Mouse (Mus musculus) lung, postnatal 36 days (tissue): ENCODE measurements at regions not wholly inside any gene's neighbourhood (a gene's known extent, or its start where the extent isn't known, plus 50 kb on each side); places are given as distances from the start of the nearest gene placed in this dataset.

Experiments used
- DNase-seq: peaks from one replicate; pipeline ENCODE4 v3.0.0; 2022; ENCODE audit warnings: mixed read lengths

DNA sequence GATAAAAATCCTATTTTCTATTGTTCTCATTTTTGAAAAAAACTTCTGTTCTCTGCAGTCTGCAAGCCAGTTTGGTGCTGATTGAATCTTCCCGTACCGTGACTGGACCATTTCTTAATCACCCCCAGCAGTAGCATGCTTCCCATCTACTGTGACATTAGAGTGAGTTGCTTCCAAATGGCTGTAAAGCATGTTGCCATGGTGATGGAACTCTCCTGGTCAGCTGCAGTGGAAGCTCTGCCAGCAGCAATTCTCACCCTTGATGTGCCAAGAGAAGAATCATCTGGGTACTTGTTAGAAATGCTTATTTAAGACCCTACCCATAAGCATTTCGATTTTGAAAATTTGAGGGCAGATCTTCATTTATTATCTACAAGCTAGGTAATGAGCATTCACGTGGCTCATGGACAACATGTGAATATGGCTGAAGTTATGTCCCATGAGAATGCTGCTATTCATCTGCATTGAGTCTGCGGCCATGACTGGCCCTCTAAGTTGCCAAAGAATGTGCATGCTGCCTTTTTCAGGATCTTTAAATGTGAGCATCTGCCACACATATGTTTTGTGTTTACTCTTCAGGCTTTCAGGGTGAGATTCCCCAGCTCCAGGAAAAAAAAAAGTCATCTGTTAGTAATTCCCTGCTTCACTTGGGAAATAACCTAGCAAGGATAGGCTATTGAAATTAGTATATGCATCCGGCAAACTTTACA lies 62.8 kb downstream of the H2al1n start:
- DNase-seq, result no peak

- no peak for DNase-seq
Observed at GRCm38 (mm10) chrX:14279312-14279711, 68.4 kb downstream of the H2al1n start.

GRCm38 (mm10) chrX:14279736-14280135 lies 68.8 kb downstream of the H2al1n start:
- no peak for DNase-seq

GRCm38 (mm10) chrX:14294890-14295289 lies 83.9 kb downstream of the H2al1n start:
- DNase-seq, result no peak

DNA sequence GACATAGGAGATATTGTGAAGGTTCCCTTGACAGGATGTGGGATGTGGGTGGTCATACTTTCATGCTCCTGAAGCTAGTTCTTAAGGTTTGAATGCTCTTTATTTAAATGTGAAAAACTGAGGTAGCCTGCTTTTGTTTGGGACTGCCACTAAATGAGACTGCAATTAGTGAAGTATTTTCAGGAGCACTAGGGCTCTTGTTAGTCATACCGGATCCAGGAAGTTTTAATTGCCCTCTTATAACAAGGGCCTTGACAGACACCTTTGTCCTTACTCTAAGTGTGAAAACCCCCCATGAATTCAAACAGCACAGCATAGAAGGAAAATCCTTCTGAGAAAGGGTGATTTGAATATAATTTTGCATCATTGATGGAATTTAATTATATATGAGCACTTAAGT lies 91.2 kb downstream of the H2al1n start:
- DNase-seq, result no peak

DNA sequence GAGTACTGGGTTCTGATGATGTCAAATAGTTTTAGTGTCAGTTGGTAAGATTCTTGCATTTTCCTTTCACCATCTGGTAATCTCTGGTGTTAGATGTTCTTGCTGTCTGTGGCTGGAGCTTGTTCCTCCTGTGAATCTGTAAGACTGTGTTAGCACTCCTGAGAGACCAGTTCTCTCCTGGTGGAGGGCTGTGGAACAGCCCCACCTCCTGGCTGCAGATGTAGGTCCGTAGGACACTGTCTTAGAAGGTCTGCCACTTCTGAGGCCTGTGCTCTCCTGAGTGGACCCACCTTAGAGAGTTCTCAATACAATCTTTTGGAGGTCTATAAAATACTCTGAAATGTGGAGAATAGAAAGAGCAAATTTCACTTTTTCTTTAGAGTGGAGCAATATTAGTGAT lies 101.8 kb downstream of the H2al1n start:
- peak; percentile 1 for DNase-seq

GRCm38 (mm10) chrX:14352416-14352815 lies 141.5 kb downstream of the H2al1n start:
- DNase-seq, result no peak

GRCm38 (mm10) chrX:14353366-14353765 lies 142.4 kb downstream of the H2al1n start:
- DNase-seq, result no peak

- no peak for DNase-seq
Observed at GRCm38 (mm10) chrX:14356466-14357030, 145.6 kb downstream of the H2al1n start.
